Mouse (Mus musculus) splenic B cell, adult 2 months (primary cell): ENCODE results near the gene Npnt.

Experiments used
- DNase-seq: peaks from one replicate; pipeline ENCODE4 v3.0.0-alpha.2; 2011; ENCODE audit warnings: low read depth, low spot score
- H3K27me3 ChIP-seq: 2 replicates; pipeline ENCODE4 v1.6.1; 2012; ENCODE audit warnings: mild to moderate bottlenecking, low read length, moderate library complexity, mixed read lengths; ENCODE audit not compliant: control insufficient read depth, poor library complexity, insufficient read depth, severe bottlenecking
- H3K36me3 ChIP-seq: 2 replicates; pipeline ENCODE4 v1.6.1; 2012; ENCODE audit warnings: mild to moderate bottlenecking, low read length, moderate library complexity, mixed read lengths; ENCODE audit not compliant: control insufficient read depth, poor library complexity, insufficient read depth, severe bottlenecking

The Npnt gene

GRCm38 (mm10) chr3:132839516-132839915 lies 110.6 kb downstream of the Npnt start:
- no peak for DNase-seq
- peaks cover 6% of the 10 kb centered on the region; the same call in 1 of the 2 replicates for H3K36me3 ChIP-seq
- H3K27me3 ChIP-seq: no peaks in the 10 kb centered on the region

DNA sequence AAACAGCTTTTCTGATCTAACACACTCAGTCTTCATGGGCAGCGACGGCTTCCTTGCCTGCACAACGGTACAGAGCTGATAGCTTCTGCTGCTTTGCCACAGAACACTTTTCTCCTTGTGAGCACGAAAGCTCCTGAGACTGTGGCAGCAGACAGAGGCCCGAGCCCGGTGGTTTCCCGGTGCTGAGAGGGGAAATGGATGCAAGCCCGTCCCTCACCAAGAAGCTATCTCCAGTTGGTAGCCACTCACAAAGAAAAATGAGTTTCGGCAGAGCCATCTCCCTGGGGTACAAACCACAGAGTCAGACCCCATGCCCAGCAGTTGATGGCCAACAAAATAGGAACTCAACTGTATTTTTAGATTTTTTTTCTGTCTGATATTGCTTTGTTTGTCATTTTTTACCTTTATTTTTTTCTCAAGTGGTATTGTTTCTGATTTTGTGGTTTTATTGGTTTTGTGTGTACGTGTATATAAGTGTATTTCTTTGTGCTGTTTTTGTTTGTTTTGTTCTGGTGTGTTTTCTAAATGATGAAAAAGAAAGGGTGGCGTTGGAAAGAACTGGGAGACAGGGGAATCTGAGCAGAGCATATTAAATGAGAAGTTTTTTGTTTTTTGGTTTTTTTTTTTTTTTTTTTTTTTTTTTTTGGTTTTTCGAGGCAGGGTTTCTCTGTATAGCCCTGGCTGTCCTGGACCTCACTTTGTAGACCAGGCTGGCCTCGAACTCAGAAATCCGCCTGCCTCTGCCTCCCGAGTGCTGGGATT lies 111.3 kb downstream of the Npnt start:
- H3K36me3 ChIP-seq: peaks cover 6% of the 10 kb centered on the region; the same call in 1 of the 2 replicates
- no peaks in the 10 kb centered on the region for H3K27me3 ChIP-seq
- DNase-seq: no peak

DNA sequence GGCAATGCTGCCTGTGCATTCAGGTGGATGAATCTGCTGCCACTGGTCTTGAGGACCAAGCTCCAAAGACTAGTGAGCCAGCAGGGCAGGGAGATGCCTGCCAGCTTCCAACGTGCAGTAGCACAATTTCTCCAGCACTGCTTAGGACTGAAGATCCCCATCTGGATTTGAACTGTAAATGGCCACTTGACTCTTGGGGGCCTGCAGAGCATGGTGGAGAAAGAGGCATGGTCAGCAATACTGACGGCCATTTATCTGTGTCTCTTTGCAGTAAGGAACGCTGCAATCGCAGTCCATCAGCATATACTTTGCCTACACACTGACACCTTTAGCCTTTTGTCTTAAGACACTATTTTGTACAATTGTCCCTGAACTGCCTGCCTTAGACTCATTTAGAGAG lies 113.0 kb downstream of the Npnt start:
- Histone ChIP-seq H3K36me3 (peaks cover 6% of the 10 kb centered on the region; the same call in 1 of the 2 replicates), H3K27me3 (no peaks in the 10 kb centered on the region)
- DNase-seq: no peak

GRCm38 (mm10) chr3:132835118-132835794 lies 114.8 kb downstream of the Npnt start:
- no peaks in the 10 kb centered on the region for H3K27me3 ChIP-seq
- peaks cover 5% of the 10 kb centered on the region; the same call in 1 of the 2 replicates for H3K36me3 ChIP-seq
- DNase-seq: no peak
